Mouse (Mus musculus): ENCODE measurements around the gene Bcl7b. TPM values are rescaled to one million over a fixed set of nuclear protein-coding genes. Genes with fewer than 3 reads are reported as not detected.

Gene Bcl7b
- 9.0 and 9.3 TPM in 2 replicates for polyA plus RNA-seq (2012)

DNA sequence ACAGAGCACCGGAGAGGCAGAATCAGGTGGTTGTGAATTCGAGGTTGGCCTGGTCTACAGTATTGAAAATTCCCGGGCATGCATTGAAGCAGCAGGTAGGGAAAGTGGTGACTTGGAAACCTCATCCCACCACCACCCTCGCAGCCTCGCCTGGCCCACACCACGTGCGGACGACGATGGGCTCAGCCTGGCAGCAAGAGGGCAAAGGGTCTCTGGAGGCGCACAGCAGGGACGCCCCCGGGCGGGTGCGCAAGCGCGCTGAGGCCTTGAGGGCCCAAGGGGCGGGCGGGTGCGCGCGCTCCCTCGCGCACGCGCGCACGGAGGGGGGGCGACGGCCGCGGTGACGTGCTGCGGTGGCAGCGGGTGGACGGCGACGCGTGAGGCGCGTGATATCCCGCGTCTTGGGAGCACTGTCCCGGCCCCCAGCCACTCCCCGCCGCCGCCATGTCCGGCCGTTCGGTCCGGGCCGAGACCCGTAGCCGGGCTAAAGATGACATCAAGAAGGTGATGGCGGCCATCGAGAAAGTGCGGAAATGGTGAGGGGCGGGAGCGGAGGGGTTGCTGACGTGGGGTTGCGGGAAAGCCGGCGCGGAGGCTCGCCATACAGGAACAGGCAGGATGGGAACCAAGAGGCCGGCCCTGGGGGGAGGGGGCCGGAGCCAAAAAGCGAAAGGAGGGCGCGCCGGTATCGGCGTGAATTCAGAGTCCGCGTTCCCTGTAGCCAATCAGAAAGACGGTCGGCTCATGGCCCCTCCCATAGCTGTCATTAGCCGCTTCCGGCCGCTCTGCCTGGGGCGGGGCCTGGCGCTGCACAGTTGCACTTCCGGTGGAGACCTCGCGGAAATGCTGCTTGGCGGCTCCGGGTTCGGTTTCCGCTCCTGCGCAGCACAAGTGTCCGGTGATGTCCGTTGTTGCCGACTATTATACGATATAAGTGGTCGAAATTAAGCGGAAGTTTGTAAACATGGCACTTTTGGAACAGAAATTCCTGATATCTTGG is at the start of gene Bcl7b:
Gene Bcl7b (plus strand): TSS at position 221 of the 1,000 bp plus-strand sequence.
- no peaks in the 10 kb centered on the region for H3K27me3 ChIP-seq (ENCODE audit: control insufficient read depth)
- no peak for TF ChIP-seq GATA1 (IDR thresholded peaks at IDR 0.05; ENCODE audit: low read length)
- TF ChIP-seq TAL1 (IDR thresholded peaks at IDR 0.05; ENCODE audit: low read length), result no peak
- peaks cover 40% of the 10 kb centered on the region for H3K4me1 ChIP-seq (ENCODE audit: control insufficient read depth)
- peaks cover 38% of the 10 kb centered on the region for H3K36me3 ChIP-seq (ENCODE audit: control insufficient read depth)
- H3K4me3 ChIP-seq (replicated peaks), result peak within 1 kb of the TSS; percentile 95
- H3K9me3 ChIP-seq (ENCODE audit: control insufficient read depth, low read length), result no peaks in the 10 kb centered on the region

DNA sequence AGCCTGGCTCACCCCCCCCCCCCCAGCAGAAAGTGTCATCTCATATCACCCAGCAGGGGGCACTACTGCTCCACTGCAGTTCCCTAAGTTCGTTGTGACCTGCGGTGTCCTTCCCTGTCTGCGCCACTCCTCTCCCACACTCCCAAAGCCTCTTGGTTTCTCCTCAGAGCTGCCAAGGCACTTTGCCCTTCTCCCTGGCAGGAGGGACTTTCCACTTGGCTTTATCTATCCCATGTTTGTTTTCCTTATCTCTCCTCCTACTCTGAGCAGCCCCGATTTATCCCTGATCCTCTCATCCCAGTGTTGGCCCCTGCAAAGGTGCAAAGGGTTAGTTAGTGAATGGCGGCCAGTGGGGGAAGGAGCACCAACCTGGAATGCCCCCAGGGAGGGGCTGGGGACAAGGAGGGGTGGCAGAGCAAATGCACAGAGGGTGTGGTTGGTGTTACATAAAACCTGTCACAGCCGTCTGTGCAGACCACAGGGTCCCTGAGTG is 49.4 kb upstream of the Bcl7b start:
- Histone ChIP-seq H3K27me3 (ENCODE audit: control insufficient read depth) (peaks cover 16% of the 10 kb centered on the region), H3K4me1 (ENCODE audit: control insufficient read depth) (peaks cover 6% of the 10 kb centered on the region), H3K36me3 (ENCODE audit: control insufficient read depth) (peaks cover 3% of the 10 kb centered on the region; the same call in 1 of the 2 replicates), H3K4me3 (replicated peaks) (no peak overlapping the region), H3K9me3 (ENCODE audit: control insufficient read depth, low read length) (no peaks in the 10 kb centered on the region)
- no peak for TF ChIP-seq TAL1 (IDR thresholded peaks at IDR 0.05; ENCODE audit: low read length)
- TF ChIP-seq GATA1 (IDR thresholded peaks at IDR 0.05; ENCODE audit: low read length), result no peak

DNA sequence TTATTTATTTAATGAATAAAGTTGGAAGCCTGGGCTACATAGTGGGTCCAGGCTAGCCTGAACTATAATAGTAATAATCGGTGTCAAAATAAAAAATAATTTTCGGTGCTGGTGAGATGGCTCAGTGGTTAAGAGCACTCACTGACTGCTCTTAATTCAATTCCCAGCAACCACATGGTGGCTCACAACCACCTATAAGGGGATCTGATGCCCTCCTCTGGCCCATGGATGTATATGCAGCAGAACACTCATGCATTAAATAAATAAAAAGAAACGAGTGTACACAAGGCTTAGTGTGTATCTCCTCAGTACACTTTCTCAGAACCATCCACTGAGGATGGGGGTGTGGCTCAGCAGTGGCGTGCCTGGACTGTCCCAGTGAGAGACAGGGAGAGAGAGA is 47.3 kb upstream of the Bcl7b start:
- H3K4me1 ChIP-seq (ENCODE audit: control insufficient read depth), result peaks cover 6% of the 10 kb centered on the region
- no peak overlapping the region for H3K4me3 ChIP-seq (replicated peaks)
- no peaks in the 10 kb centered on the region for H3K9me3 ChIP-seq (ENCODE audit: control insufficient read depth, low read length)
- TF ChIP-seq TAL1 (IDR thresholded peaks at IDR 0.05; ENCODE audit: low read length), result no peak
- no peak for TF ChIP-seq GATA1 (IDR thresholded peaks at IDR 0.05; ENCODE audit: low read length)
- peaks cover 1% of the 10 kb centered on the region; the same call in 1 of the 2 replicates for H3K36me3 ChIP-seq (ENCODE audit: control insufficient read depth)
- H3K27me3 ChIP-seq (ENCODE audit: control insufficient read depth), result peaks cover 16% of the 10 kb centered on the region

DNA sequence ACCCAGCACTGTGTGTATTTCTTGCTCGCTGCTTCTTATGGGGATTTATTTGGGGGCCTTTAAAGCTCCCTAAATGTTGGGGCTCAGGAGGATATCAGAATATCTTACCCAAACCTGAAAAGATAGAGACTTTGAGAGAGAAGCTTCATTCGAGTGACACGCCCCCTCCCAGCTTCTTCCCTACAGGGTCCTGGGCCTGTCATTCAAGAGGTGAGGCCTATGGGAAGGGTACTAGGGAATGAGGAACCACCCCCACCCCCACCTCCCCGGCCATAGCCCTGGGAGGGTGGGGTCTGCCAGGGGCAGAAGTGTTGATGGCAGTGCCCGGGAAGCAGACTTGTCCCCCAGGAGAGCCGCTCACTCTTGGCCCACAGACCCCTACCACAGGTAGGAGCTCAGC is 42.0 kb upstream of the Bcl7b start:
- no peaks in the 10 kb centered on the region for H3K9me3 ChIP-seq (ENCODE audit: control insufficient read depth, low read length)
- H3K27me3 ChIP-seq (ENCODE audit: control insufficient read depth), result peaks cover 19% of the 10 kb centered on the region
- H3K4me3 ChIP-seq (replicated peaks), result no peak overlapping the region
- TF ChIP-seq GATA1 (IDR thresholded peaks at IDR 0.05; ENCODE audit: low read length) (no peak), TAL1 (IDR thresholded peaks at IDR 0.05; ENCODE audit: low read length) (no peak)
- H3K36me3 ChIP-seq (ENCODE audit: control insufficient read depth), result no peaks in the 10 kb centered on the region; the same call in 1 of the 2 replicates
- H3K4me1 ChIP-seq (ENCODE audit: control insufficient read depth), result no peaks in the 10 kb centered on the region

DNA sequence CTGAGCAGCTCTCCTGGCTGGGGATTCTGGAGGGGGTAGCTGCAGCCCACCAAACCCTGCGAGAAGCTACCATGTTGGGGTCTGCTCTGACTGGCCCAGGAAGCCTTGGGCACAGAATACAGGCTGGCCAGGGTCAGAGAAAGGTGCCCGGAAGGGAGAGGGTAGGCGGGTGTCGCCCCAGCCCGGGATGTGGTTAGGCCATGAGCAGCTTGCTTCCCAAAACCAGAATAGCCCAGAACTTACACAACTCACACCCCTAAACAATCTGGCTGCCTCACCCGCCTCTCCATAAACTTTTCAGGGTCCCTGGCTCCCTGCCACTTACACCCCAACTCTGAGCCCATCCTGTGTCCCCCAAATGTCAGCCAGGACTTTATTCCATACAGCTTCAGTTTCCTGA is 40.4 kb upstream of the Bcl7b start:
- TF ChIP-seq GATA1 (IDR thresholded peaks at IDR 0.05; ENCODE audit: low read length) (no peak), TAL1 (IDR thresholded peaks at IDR 0.05; ENCODE audit: low read length) (no peak)
- H3K4me3 ChIP-seq (replicated peaks), result no peak overlapping the region
- no peaks in the 10 kb centered on the region for H3K4me1 ChIP-seq (ENCODE audit: control insufficient read depth)
- no peaks in the 10 kb centered on the region; the same call in 1 of the 2 replicates for H3K36me3 ChIP-seq (ENCODE audit: control insufficient read depth)
- no peaks in the 10 kb centered on the region for H3K9me3 ChIP-seq (ENCODE audit: control insufficient read depth, low read length)
- H3K27me3 ChIP-seq (ENCODE audit: control insufficient read depth), result peaks cover 21% of the 10 kb centered on the region

DNA sequence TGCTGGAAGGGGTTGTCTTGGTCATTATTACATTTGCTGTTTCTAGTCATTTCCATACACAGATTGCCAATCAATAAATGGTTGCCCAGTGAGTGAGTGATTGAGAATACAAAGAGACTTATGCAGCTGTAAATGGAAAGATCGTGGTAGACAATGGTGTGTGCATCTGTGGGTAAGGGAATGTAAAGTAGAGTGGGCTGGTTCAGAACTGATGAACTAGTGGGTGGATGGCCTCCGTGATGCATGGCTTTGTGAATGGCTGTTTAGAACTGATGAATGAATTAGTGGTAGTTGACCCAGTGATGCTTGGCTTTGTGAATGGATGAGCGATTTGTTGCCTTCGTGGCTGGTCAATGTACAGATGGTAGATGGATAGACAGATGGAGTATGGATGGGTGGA is 38.3 kb upstream of the Bcl7b start:
- Histone ChIP-seq H3K36me3 (ENCODE audit: control insufficient read depth) (no peaks in the 10 kb centered on the region; the same call in 1 of the 2 replicates), H3K9me3 (ENCODE audit: control insufficient read depth, low read length) (no peaks in the 10 kb centered on the region), H3K27me3 (ENCODE audit: control insufficient read depth) (peaks cover 39% of the 10 kb centered on the region), H3K4me3 (replicated peaks) (no peak overlapping the region), H3K4me1 (ENCODE audit: control insufficient read depth) (peaks cover 11% of the 10 kb centered on the region)
- no peak for TF ChIP-seq GATA1 (IDR thresholded peaks at IDR 0.05; ENCODE audit: low read length)
- TF ChIP-seq TAL1 (IDR thresholded peaks at IDR 0.05; ENCODE audit: low read length), result no peak

DNA sequence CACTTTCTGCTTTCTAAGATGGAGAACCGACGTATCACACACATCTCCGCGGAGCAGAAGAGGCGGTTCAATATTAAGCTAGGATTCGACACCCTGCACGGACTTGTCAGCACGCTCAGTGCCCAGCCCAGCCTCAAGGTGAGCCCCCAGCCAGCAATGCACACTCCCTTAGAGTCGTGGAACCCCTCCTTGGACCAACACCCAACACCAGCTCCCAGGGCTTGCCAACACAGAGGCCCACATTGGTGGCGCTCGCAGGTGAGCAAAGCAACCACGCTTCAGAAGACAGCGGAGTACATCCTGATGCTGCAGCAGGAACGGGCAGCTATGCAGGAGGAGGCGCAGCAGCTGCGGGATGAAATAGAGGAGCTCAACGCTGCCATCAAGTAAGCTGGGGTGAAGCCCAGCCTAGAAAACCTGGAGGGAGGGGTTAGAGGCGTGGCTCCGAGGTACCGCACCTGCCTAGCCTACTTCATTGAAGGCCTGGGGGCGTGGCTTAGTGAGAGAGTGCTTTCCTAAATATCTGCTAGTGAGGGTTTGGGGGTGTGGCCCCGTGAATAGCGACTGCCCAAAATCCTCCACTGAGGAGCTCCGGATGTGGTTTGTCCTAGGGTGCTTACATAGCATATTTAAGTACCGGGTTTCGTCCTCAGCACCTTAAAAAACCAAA is 34.2 kb upstream of the Bcl7b start:
- Histone ChIP-seq H3K4me1 (ENCODE audit: control insufficient read depth) (peaks cover 11% of the 10 kb centered on the region), H3K36me3 (ENCODE audit: control insufficient read depth) (no peaks in the 10 kb centered on the region; the same call in 1 of the 2 replicates), H3K4me3 (replicated peaks) (no peak overlapping the region), H3K9me3 (ENCODE audit: control insufficient read depth, low read length) (peaks cover 4% of the 10 kb centered on the region; the same call in 1 of the 2 replicates), H3K27me3 (ENCODE audit: control insufficient read depth) (peaks cover 37% of the 10 kb centered on the region)
- TF ChIP-seq GATA1 (IDR thresholded peaks at IDR 0.05; ENCODE audit: low read length) (no peak), TAL1 (IDR thresholded peaks at IDR 0.05; ENCODE audit: low read length) (no peak)

DNA sequence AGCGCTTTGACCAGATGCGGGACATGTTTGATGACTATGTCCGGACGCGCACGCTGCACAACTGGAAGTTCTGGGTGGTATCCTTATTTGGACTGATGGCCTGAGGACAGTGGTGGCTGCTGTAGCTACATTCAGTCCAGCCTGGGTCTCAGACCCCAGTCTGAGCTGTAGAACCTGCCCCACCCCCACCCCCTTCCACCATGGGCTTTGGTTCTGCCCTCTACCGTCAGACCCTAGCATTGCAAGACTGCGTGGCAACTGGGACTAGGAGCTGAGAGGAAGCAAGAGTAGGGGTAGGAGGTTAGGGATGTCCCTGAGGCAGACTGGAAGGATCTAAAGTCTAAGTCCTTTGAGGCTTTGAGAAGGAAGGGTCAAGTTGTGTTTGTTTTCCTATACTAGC is 33.5 kb upstream of the Bcl7b start:
- H3K36me3 ChIP-seq (ENCODE audit: control insufficient read depth), result no peaks in the 10 kb centered on the region; the same call in 1 of the 2 replicates
- H3K9me3 ChIP-seq (ENCODE audit: control insufficient read depth, low read length), result peaks cover 4% of the 10 kb centered on the region; the same call in 1 of the 2 replicates
- peak overlapping the region; percentile 25 for H3K4me3 ChIP-seq (replicated peaks)
- peaks cover 11% of the 10 kb centered on the region for H3K4me1 ChIP-seq (ENCODE audit: control insufficient read depth)
- H3K27me3 ChIP-seq (ENCODE audit: control insufficient read depth), result peaks cover 36% of the 10 kb centered on the region
- no peak for TF ChIP-seq GATA1 (IDR thresholded peaks at IDR 0.05; ENCODE audit: low read length)

DNA sequence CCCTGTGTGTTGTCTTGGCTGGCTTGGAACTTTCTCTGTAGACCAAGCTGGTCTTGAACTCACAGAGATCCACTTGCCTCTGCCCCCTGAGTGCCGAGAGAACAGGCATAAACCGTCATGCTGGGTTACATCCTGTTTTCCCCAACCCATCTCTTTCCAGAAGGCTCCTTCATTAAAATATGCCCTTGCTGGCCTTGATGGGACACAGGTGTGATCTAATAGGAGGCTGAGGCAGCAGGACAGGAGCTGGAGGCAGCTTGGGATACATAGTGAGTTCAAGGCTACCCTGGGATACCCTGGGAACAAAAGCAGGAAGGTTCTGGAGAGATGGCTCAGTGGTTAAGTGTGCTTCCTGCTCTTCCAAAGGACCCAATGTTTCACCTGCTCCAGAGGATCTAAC is 28.2 kb upstream of the Bcl7b start:
- H3K4me1 ChIP-seq (ENCODE audit: control insufficient read depth), result peaks cover 7% of the 10 kb centered on the region
- H3K36me3 ChIP-seq (ENCODE audit: control insufficient read depth), result no peaks in the 10 kb centered on the region; the same call in 1 of the 2 replicates
- peaks cover 14% of the 10 kb centered on the region for H3K27me3 ChIP-seq (ENCODE audit: control insufficient read depth)
- peaks cover 7% of the 10 kb centered on the region; the same call in 1 of the 2 replicates for H3K9me3 ChIP-seq (ENCODE audit: control insufficient read depth, low read length)
- no peak overlapping the region for H3K4me3 ChIP-seq (replicated peaks)
- TF ChIP-seq TAL1 (IDR thresholded peaks at IDR 0.05; ENCODE audit: low read length) (no peak), GATA1 (IDR thresholded peaks at IDR 0.05; ENCODE audit: low read length) (no peak)
